Mouse (Mus musculus): ENCODE data around the gene Kif1bp. TPM values are rescaled to one million over a fixed set of nuclear protein-coding genes. Genes with fewer than 3 reads are reported as not detected.
A peak's percentile ranks its signal among the peaks of the same experiment; 100 is the strongest.

The Kif1bp gene
- total and polyA plus RNA-seq, 2 experiments from 2014 or later, result 78.9 to 95.5 TPM

- no peaks in the 10 kb centered on the region for H3K9me3 ChIP-seq (ENCODE audit: low read length)
- no peak for TF ChIP-seq CTCF (IDR thresholded peaks at IDR 0.05; ENCODE audit: low read depth)
- DNase-seq (no peak), ATAC-seq (no peak)
- no peak overlapping the region for H3K4me2 ChIP-seq (ENCODE audit: low read depth)
- WGBS, result 79% methylated on average over 11 of the region's 11 CpGs
- H3K4me3 ChIP-seq (ENCODE audit: low read depth, low read length), result no peak overlapping the region
- no peak overlapping the region for H3K27ac ChIP-seq (ENCODE audit: low read depth, low read length)
- H3K9ac ChIP-seq, result no peak overlapping the region
- no peaks in the 10 kb centered on the region for H3K27me3 ChIP-seq (ENCODE audit: insufficient read depth, low read length)
- H3K36me3 ChIP-seq (ENCODE audit: insufficient read depth), result peaks cover 27% of the 10 kb centered on the region
- H3K4me1 ChIP-seq (ENCODE audit: insufficient read depth), result no peaks in the 10 kb centered on the region
Observed at GRCm38 (mm10) chr10:62555705-62556557, 22.3 kb downstream of the Kif1bp start.

- ATAC-seq (no peak), DNase-seq (no peak)
- H3K9ac ChIP-seq, result no peak overlapping the region
- H3K4me2 ChIP-seq (ENCODE audit: low read depth), result no peak overlapping the region
- no peaks in the 10 kb centered on the region for H3K27me3 ChIP-seq (ENCODE audit: insufficient read depth, low read length)
- H3K4me1 ChIP-seq (ENCODE audit: insufficient read depth), result no peaks in the 10 kb centered on the region
- WGBS, result 82% methylated on average over 12 of the region's 12 CpGs
- no peak for TF ChIP-seq CTCF (IDR thresholded peaks at IDR 0.05; ENCODE audit: low read depth)
- H3K4me3 ChIP-seq (ENCODE audit: low read depth, low read length), result no peak overlapping the region
- no peak overlapping the region for H3K27ac ChIP-seq (ENCODE audit: low read depth, low read length)
- H3K36me3 ChIP-seq (ENCODE audit: insufficient read depth), result peaks cover 6% of the 10 kb centered on the region; the same call in 1 of the 2 replicates
- H3K9me3 ChIP-seq (ENCODE audit: low read length), result no peaks in the 10 kb centered on the region
Observed at GRCm38 (mm10) chr10:62553611-62554091, 24.6 kb downstream of the Kif1bp start.

GRCm38 (mm10) chr10:62550787-62551300, 27.4 kb downstream of the Kif1bp start:
- no peaks in the 10 kb centered on the region for H3K27me3 ChIP-seq (ENCODE audit: insufficient read depth, low read length)
- no peak for ATAC-seq
- DNase-seq, result no peak
- no peaks in the 10 kb centered on the region for H3K9me3 ChIP-seq (ENCODE audit: low read length)
- no peak overlapping the region for H3K4me2 ChIP-seq (ENCODE audit: low read depth)
- 84% methylated on average over 7 of the region's 7 CpGs for WGBS
- no peak for TF ChIP-seq CTCF (IDR thresholded peaks at IDR 0.05; ENCODE audit: low read depth)
- no peaks in the 10 kb centered on the region for H3K4me1 ChIP-seq (ENCODE audit: insufficient read depth)
- H3K4me3 ChIP-seq (ENCODE audit: low read depth, low read length), result no peak overlapping the region
- no peak overlapping the region for H3K9ac ChIP-seq
- no peak overlapping the region for H3K27ac ChIP-seq (ENCODE audit: low read depth, low read length)
- no peaks in the 10 kb centered on the region for H3K36me3 ChIP-seq (ENCODE audit: insufficient read depth)

GRCm38 (mm10) chr10:62549523-62550166, 28.6 kb downstream of the Kif1bp start:
- H3K9me3 ChIP-seq (ENCODE audit: low read length), result no peaks in the 10 kb centered on the region
- peak; percentile 27; the same call in 1 of the 2 replicates for ATAC-seq
- H3K9ac ChIP-seq, result no peak overlapping the region
- no peaks in the 10 kb centered on the region for H3K27me3 ChIP-seq (ENCODE audit: insufficient read depth, low read length)
- no peak overlapping the region for H3K27ac ChIP-seq (ENCODE audit: low read depth, low read length)
- no peak overlapping the region for H3K4me2 ChIP-seq (ENCODE audit: low read depth)
- H3K36me3 ChIP-seq (ENCODE audit: insufficient read depth), result no peaks in the 10 kb centered on the region
- peak; percentile 43 for DNase-seq
- peak; percentile 74 for TF ChIP-seq CTCF (IDR thresholded peaks at IDR 0.05; ENCODE audit: low read depth)
- WGBS, result 31% methylated on average over 15 of the region's 16 CpGs
- no peak overlapping the region for H3K4me3 ChIP-seq (ENCODE audit: low read depth, low read length)
- no peaks in the 10 kb centered on the region for H3K4me1 ChIP-seq (ENCODE audit: insufficient read depth)

- Histone ChIP-seq H3K27ac (ENCODE audit: low read depth, low read length) (no peak overlapping the region), H3K9me3 (ENCODE audit: low read length) (no peaks in the 10 kb centered on the region), H3K4me3 (ENCODE audit: low read depth, low read length) (no peak overlapping the region), H3K27me3 (ENCODE audit: insufficient read depth, low read length) (no peaks in the 10 kb centered on the region), H3K4me2 (ENCODE audit: low read depth) (no peak overlapping the region), H3K4me1 (ENCODE audit: insufficient read depth) (no peaks in the 10 kb centered on the region), H3K36me3 (ENCODE audit: insufficient read depth) (no peaks in the 10 kb centered on the region), H3K9ac (no peak overlapping the region)
- TF ChIP-seq CTCF (IDR thresholded peaks at IDR 0.05; ENCODE audit: low read depth), result no peak
- ATAC-seq (no peak), DNase-seq (no peak)
- 77% methylated on average over 10 of the region's 10 CpGs for WGBS
Observed at GRCm38 (mm10) chr10:62546441-62546840, 31.8 kb downstream of the Kif1bp start.

- no peaks in the 10 kb centered on the region for H3K4me1 ChIP-seq (ENCODE audit: insufficient read depth)
- no peaks in the 10 kb centered on the region for H3K27me3 ChIP-seq (ENCODE audit: insufficient read depth, low read length)
- H3K9me3 ChIP-seq (ENCODE audit: low read length), result no peaks in the 10 kb centered on the region
- H3K9ac ChIP-seq, result no peak overlapping the region
- TF ChIP-seq CTCF (IDR thresholded peaks at IDR 0.05; ENCODE audit: low read depth), result peak; percentile 23
- DNase-seq (no peak), ATAC-seq (no peak)
- no peak overlapping the region for H3K4me3 ChIP-seq (ENCODE audit: low read depth, low read length)
- no peak overlapping the region for H3K27ac ChIP-seq (ENCODE audit: low read depth, low read length)
- H3K4me2 ChIP-seq (ENCODE audit: low read depth), result no peak overlapping the region
- H3K36me3 ChIP-seq (ENCODE audit: insufficient read depth), result no peaks in the 10 kb centered on the region
Observed at GRCm38 (mm10) chr10:62545759-62546158, 32.5 kb downstream of the Kif1bp start.

- Histone ChIP-seq H3K4me1 (ENCODE audit: insufficient read depth) (no peaks in the 10 kb centered on the region), H3K4me2 (ENCODE audit: low read depth) (no peak overlapping the region), H3K4me3 (ENCODE audit: low read depth, low read length) (no peak overlapping the region), H3K9me3 (ENCODE audit: low read length) (no peaks in the 10 kb centered on the region), H3K27ac (ENCODE audit: low read depth, low read length) (no peak overlapping the region), H3K36me3 (ENCODE audit: insufficient read depth) (no peaks in the 10 kb centered on the region), H3K27me3 (ENCODE audit: insufficient read depth, low read length) (no peaks in the 10 kb centered on the region), H3K9ac (no peak overlapping the region)
- no peak for TF ChIP-seq CTCF (IDR thresholded peaks at IDR 0.05; ENCODE audit: low read depth)
- WGBS, result 89% methylated on average over 4 of the region's 4 CpGs
- DNase-seq (no peak), ATAC-seq (no peak)
Observed at GRCm38 (mm10) chr10:62544316-62544715, 33.9 kb downstream of the Kif1bp start.
